Mouse (Mus musculus) right cerebral cortex, postnatal 4 days (tissue): ENCODE measurements around the gene Pcif1.
"Not testable (repeated sequence)": the region's sequence is repeated elsewhere in the genome, so short reads cannot be mapped to it uniquely, and the experiment has no call there.

ENCODE experiments used
- DNase-seq: peaks from one replicate; pipeline ENCODE4 v3.0.0-alpha.2; 2022

The Pcif1 gene

GRCm38 (mm10) chr2:164867566-164867965 is 11.5 kb upstream of the Pcif1 start:
- DNase-seq = no peak

GRCm38 (mm10) chr2:164868491-164868890 is 10.6 kb upstream of the Pcif1 start:
- no peak for DNase-seq

- no peak for DNase-seq
These were observed 7.4 kb upstream of the Pcif1 start for GRCm38 (mm10) chr2:164871602-164872303.

- DNase-seq = no peak
These were observed 5.5 kb upstream of the Pcif1 start for GRCm38 (mm10) chr2:164873621-164874020.

- DNase-seq = no peak
These were observed 4.8 kb upstream of the Pcif1 start for GRCm38 (mm10) chr2:164874239-164874769.

- not testable (repeated sequence) for DNase-seq
These were observed 3.5 kb upstream of the Pcif1 start for GRCm38 (mm10) chr2:164875648-164876047.

- DNase-seq = not testable (repeated sequence)
These were observed 1.5 kb upstream of the Pcif1 start for GRCm38 (mm10) chr2:164877376-164878215.

- peak; percentile 42 for DNase-seq
These were observed 436 bp upstream of the Pcif1 start for GRCm38 (mm10) chr2:164878509-164879227.

GRCm38 (mm10) chr2:164879568-164880277 is 619 bp downstream of the Pcif1 start:
- peak; percentile 97 for DNase-seq

- no peak for DNase-seq
These were observed 3.5 kb downstream of the Pcif1 start for GRCm38 (mm10) chr2:164882619-164883018.

GRCm38 (mm10) chr2:164885788-164886187 is 6.7 kb downstream of the Pcif1 start:
- peak; percentile 89 for DNase-seq

GRCm38 (mm10) chr2:164886617-164887016 is 7.5 kb downstream of the Pcif1 start:
- no peak for DNase-seq

- DNase-seq = no peak
These were observed 9.9 kb downstream of the Pcif1 start for GRCm38 (mm10) chr2:164888996-164889395.

GRCm38 (mm10) chr2:164889960-164890359 is 10.9 kb downstream of the Pcif1 start:
- DNase-seq = no peak

GRCm38 (mm10) chr2:164890411-164891049 is 11.4 kb downstream of the Pcif1 start:
- no peak for DNase-seq

- no peak for DNase-seq
These were observed 12.1 kb downstream of the Pcif1 start for GRCm38 (mm10) chr2:164891056-164891834.

- DNase-seq = no peak
These were observed 13.0 kb downstream of the Pcif1 start for GRCm38 (mm10) chr2:164891908-164892695.

- no peak for DNase-seq
These were observed 13.7 kb downstream of the Pcif1 start for GRCm38 (mm10) chr2:164892696-164893216.

- no peak for DNase-seq
These were observed 14.9 kb downstream of the Pcif1 start for GRCm38 (mm10) chr2:164894048-164894447.

GRCm38 (mm10) chr2:164894644-164895043 is 15.5 kb downstream of the Pcif1 start:
- no peak for DNase-seq
